ENCODE assay signal across 8 mouse cellular contexts in the genomic region with DNA sequence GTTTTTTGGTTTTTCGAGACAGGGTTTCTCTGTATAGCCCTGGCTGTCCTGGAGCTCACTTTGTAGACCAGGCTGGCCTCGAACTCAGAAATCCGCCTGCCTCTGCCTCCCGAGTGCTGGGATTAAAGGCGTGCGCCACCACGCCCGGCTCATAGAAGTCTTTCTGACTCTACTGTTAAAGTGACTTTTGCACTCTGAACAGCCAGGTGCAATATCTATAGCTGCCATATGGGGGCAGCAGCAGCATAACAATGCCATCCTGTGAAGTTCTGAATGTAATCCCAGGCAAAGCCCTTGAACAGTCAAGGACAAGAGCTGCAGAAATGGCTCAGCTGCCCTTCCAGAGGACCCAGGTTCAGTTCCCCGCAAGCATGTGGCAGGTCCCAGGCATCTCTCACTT. TPM values are rescaled to one million over a fixed set of nuclear protein-coding genes. Genes with fewer than 3 reads are reported as not detected.
DNase-seq lines count a peak whose midpoint lies in the region; ATAC-seq and TF ChIP-seq lines count a peak whose summit lies in the region.
"Not testable (repeated sequence)": the region's sequence is repeated elsewhere in the genome, so short reads cannot be mapped to it uniquely, and the experiment has no call there.

No protein-coding gene starts in this region.

- DNase-seq in A20 (ENCODE audit: low read depth, low spot score): peak; percentile 84
- DNase-seq in adrenal gland, postnatal 4 days (ENCODE audit: low spot score in 2 of 2): peak; percentile 45 to 66
- peak; percentile 79 for DNase-seq in embryonic facial prominence, embryonic 14.5 days (ENCODE audit: low spot score)
- peak; percentile 47 to 82 for DNase-seq in heart, adult 9 months (ENCODE audit: low spot score in 2 of 2)
- DNase-seq in kidney, adult 2 months: peak; percentile 84
- peak; percentile 88 for DNase-seq in limb, embryonic 11.5 days (ENCODE audit: low spot score)
- DNase-seq in midbrain, postnatal 0 days (ENCODE audit: low spot score): peak; percentile 82
- peak; percentile 32 to 39 for DNase-seq in spleen, postnatal 36 days (ENCODE audit: low spot score in 2 of 2)

- peak; percentile 55; the same call in 1 of the 2 replicates for ATAC-seq in embryonic facial prominence, embryonic 14.5 days (ENCODE audit: low read depth)
- ATAC-seq in limb, embryonic 11.5 days (ENCODE audit: insufficient number of reproducible peaks, low FRiP score, low TSS enrichment, low read depth): peak; percentile 57; the same call in 1 of the 2 replicates
- ATAC-seq in midbrain, postnatal 0 days (ENCODE audit: low FRiP score): not testable (repeated sequence)

- 34% methylated on average over 7 of the region's 9 CpGs for WGBS in embryonic facial prominence, embryonic 14.5 days
- 20% methylated on average over 8 of the region's 9 CpGs for WGBS in kidney, adult 2 months
- 47% methylated on average over 7 of the region's 9 CpGs for WGBS in limb, embryonic 11.5 days
- 43% methylated on average over 6 of the region's 9 CpGs for WGBS in midbrain, postnatal 0 days

- H3K27ac ChIP-seq in embryonic facial prominence, embryonic 14.5 days (replicated peaks; ENCODE audit: low read depth, low read length); kidney, adult 2 months (ENCODE audit: insufficient read depth, low read depth, low read length); limb, embryonic 11.5 days (replicated peaks; ENCODE audit: low read depth, low read length); midbrain, postnatal 0 days (ENCODE audit: low read depth, low read length): not testable (repeated sequence)

- H3K4me2 ChIP-seq in embryonic facial prominence, embryonic 14.5 days (ENCODE audit: low read depth, low read length); limb, embryonic 11.5 days (ENCODE audit: low read depth, severe bottlenecking); midbrain, postnatal 0 days (ENCODE audit: low read depth, low read length, poor library complexity, severe bottlenecking): not testable (repeated sequence)

- not testable (repeated sequence) for H3K9ac ChIP-seq in embryonic facial prominence, embryonic 14.5 days (ENCODE audit: low read depth, low read length); limb, embryonic 11.5 days (ENCODE audit: low read length); midbrain, postnatal 0 days (replicated peaks; ENCODE audit: low read length, poor library complexity, severe bottlenecking)

- H3K36me3 ChIP-seq in embryonic facial prominence, embryonic 14.5 days (ENCODE audit: control insufficient read depth, insufficient read depth, low read length); kidney, adult 2 months (ENCODE audit: control insufficient read depth, insufficient read depth, low read length); limb, embryonic 11.5 days (ENCODE audit: control insufficient read depth, insufficient read depth, low read length); midbrain, postnatal 0 days (ENCODE audit: insufficient read depth, low read length): not testable (repeated sequence)

- H3K9me3 ChIP-seq in embryonic facial prominence, embryonic 14.5 days (ENCODE audit: control insufficient read depth, low read length); limb, embryonic 11.5 days (ENCODE audit: control insufficient read depth, low read length); midbrain, postnatal 0 days (ENCODE audit: low read length): not testable (repeated sequence)

- TF ChIP-seq POLR2A in kidney, adult 2 months (IDR thresholded peaks at IDR 0.05; ENCODE audit: low read depth, low read length): not testable (repeated sequence)

- not testable (repeated sequence) for H3K4me3 ChIP-seq in embryonic facial prominence, embryonic 14.5 days (ENCODE audit: low read depth, low read length); kidney, adult 2 months (ENCODE audit: insufficient read depth, low read depth, low read length); limb, embryonic 11.5 days (ENCODE audit: low read depth, low read length); midbrain, postnatal 0 days (ENCODE audit: low read depth, low read length)

- TF ChIP-seq CTCF in kidney, adult 2 months (conservative IDR thresholded peaks at IDR 0.05; ENCODE audit: insufficient read depth, insufficient read length, low read depth, low read length): peak; percentile 75
- peak; percentile 80 for TF ChIP-seq CTCF in midbrain, postnatal 0 days (IDR thresholded peaks at IDR 0.05)

- not testable (repeated sequence) for H3K4me1 ChIP-seq in embryonic facial prominence, embryonic 14.5 days (ENCODE audit: control insufficient read depth, insufficient read depth, low read length); kidney, adult 2 months (ENCODE audit: control insufficient read depth, insufficient read depth, low read length); limb, embryonic 11.5 days (ENCODE audit: control insufficient read depth, insufficient read depth, low read length); midbrain, postnatal 0 days (ENCODE audit: insufficient read depth, low read length)

- H3K27me3 ChIP-seq in embryonic facial prominence, embryonic 14.5 days (replicated peaks; ENCODE audit: control insufficient read depth, insufficient read depth, low read length); kidney, adult 2 months (replicated peaks; ENCODE audit: control insufficient read depth, insufficient read depth, low read length); limb, embryonic 11.5 days (ENCODE audit: control insufficient read depth, insufficient read depth, low read length); midbrain, postnatal 0 days (ENCODE audit: insufficient read depth, low read length): not testable (repeated sequence)

RNA-seq across cellular contexts. Expression of gene Nexn, which starts 6.7 kb away (rescaled TPM):
- 10 to 100 TPM in 1 of 2 experiments, 1 to 10 TPM in 1; 8.2 to 14.1 TPM for total RNA-seq in adrenal gland, postnatal 4 days (2021)
- 30.8 and 42.0 TPM in 2 replicates for polyA plus RNA-seq in embryonic facial prominence, embryonic 14.5 days (2014; fragmentation: Nextera tagmentation; extraction: Ambion mirVana)
- 0.11 and 0.38 TPM in 2 replicates for polyA plus RNA-seq in kidney, adult 2 months (2012; rRNA removed)
- polyA plus RNA-seq in limb, embryonic 11.5 days (2014; fragmentation: Nextera tagmentation; extraction: Ambion mirVana): 8.7 and 9.1 TPM in 2 replicates
- total RNA-seq in midbrain, postnatal 0 days (2014; rRNA removed): 0.11 and 0.28 TPM in 2 replicates
- polyA plus RNA-seq in midbrain, postnatal 0 days (2015; fragmentation: Nextera tagmentation; extraction: Ambion mirVana): 1.5 and 2.3 TPM in 2 replicates

RNA-seq across cellular contexts. Expression of gene Fubp1, which starts 49.2 kb away (rescaled TPM):
- total RNA-seq in adrenal gland, postnatal 4 days (2021): 100 to 1,000 TPM; 158 to 202 TPM
- polyA plus RNA-seq in embryonic facial prominence, embryonic 14.5 days (2014; fragmentation: Nextera tagmentation; extraction: Ambion mirVana): 199 and 200 TPM in 2 replicates
- polyA plus RNA-seq in kidney, adult 2 months (2012; rRNA removed): 40.8 and 49.0 TPM in 2 replicates
- 452 and 482 TPM in 2 replicates for polyA plus RNA-seq in limb, embryonic 11.5 days (2014; fragmentation: Nextera tagmentation; extraction: Ambion mirVana)
- total RNA-seq in midbrain, postnatal 0 days (2014; rRNA removed): 183 and 237 TPM in 2 replicates
- polyA plus RNA-seq in midbrain, postnatal 0 days (2015; fragmentation: Nextera tagmentation; extraction: Ambion mirVana): 94.6 and 127 TPM in 2 replicates

RNA-seq across cellular contexts. Expression of gene Dnajb4, which starts 49.3 kb away (rescaled TPM):
- 10 to 100 TPM; 40.6 to 41.5 TPM for total RNA-seq in adrenal gland, postnatal 4 days (2021)
- 32.6 and 36.5 TPM in 2 replicates for polyA plus RNA-seq in embryonic facial prominence, embryonic 14.5 days (2014; fragmentation: Nextera tagmentation; extraction: Ambion mirVana)
- polyA plus RNA-seq in kidney, adult 2 months (2012; rRNA removed): 5.5 and 9.8 TPM in 2 replicates
- polyA plus RNA-seq in limb, embryonic 11.5 days (2014; fragmentation: Nextera tagmentation; extraction: Ambion mirVana): 32.4 and 33.2 TPM in 2 replicates
- total RNA-seq in midbrain, postnatal 0 days (2014; rRNA removed): 43.9 and 67.2 TPM in 2 replicates
- polyA plus RNA-seq in midbrain, postnatal 0 days (2015; fragmentation: Nextera tagmentation; extraction: Ambion mirVana): 47.1 and 50.3 TPM in 2 replicates

Comparison
In these comparisons a context has a peak if more than half of its experiments do, and no peak if none do; other contexts are left out.
1. DNase-seq: peak in every context shown above with its lines; median percentile 88 in limb, embryonic 11.5 days; 84 in A20; 84 in kidney, adult 2 months; 82 in midbrain, postnatal 0 days; 79 in embryonic facial prominence, embryonic 14.5 days; 64 in heart, adult 9 months; 56 in adrenal gland, postnatal 4 days; 36 in spleen, postnatal 36 days.